Mouse (Mus musculus) NIH3T3 (cell line): ENCODE data around the gene Filip1.

Source experiments
- DNase-seq: peaks from one replicate; pipeline ENCODE4 v3.0.0-alpha.2; 2012; ENCODE audit warnings: low read depth

Filip1 gene

GRCm38 (mm10) chr9:79947973-79948372 lies 64.7 kb downstream of the Filip1 start:
- no peak for DNase-seq

- no peak for DNase-seq
Observed at GRCm38 (mm10) chr9:79947414-79947813, 65.2 kb downstream of the Filip1 start.

- DNase-seq = no peak
Observed at GRCm38 (mm10) chr9:79944872-79945271, 67.8 kb downstream of the Filip1 start.

- no peak for DNase-seq
Observed at GRCm38 (mm10) chr9:79943986-79944385, 68.7 kb downstream of the Filip1 start.

GRCm38 (mm10) chr9:79938416-79939206 lies 74.0 kb downstream of the Filip1 start:
- DNase-seq = no peak

- DNase-seq = no peak
Observed at GRCm38 (mm10) chr9:79937570-79937969, 75.1 kb downstream of the Filip1 start.

GRCm38 (mm10) chr9:79932578-79932977 lies 80.1 kb downstream of the Filip1 start:
- DNase-seq = no peak

- no peak for DNase-seq
Observed at GRCm38 (mm10) chr9:79928092-79928491, 84.6 kb downstream of the Filip1 start.

- no peak for DNase-seq
Observed at GRCm38 (mm10) chr9:79927156-79927870, 85.3 kb downstream of the Filip1 start.

GRCm38 (mm10) chr9:79926464-79927155 lies 86.0 kb downstream of the Filip1 start:
- peak; percentile 50 for DNase-seq

GRCm38 (mm10) chr9:79925950-79926349 lies 86.7 kb downstream of the Filip1 start:
- DNase-seq = no peak

- DNase-seq = no peak
Observed at GRCm38 (mm10) chr9:79923262-79923661, 89.4 kb downstream of the Filip1 start.

GRCm38 (mm10) chr9:79922493-79922760 lies 90.2 kb downstream of the Filip1 start:
- no peak for DNase-seq

- DNase-seq = no peak
Observed at GRCm38 (mm10) chr9:79921701-79922492, 90.8 kb downstream of the Filip1 start.

GRCm38 (mm10) chr9:79920540-79920933 lies 92.1 kb downstream of the Filip1 start:
- DNase-seq = no peak

GRCm38 (mm10) chr9:79919750-79920539 lies 92.7 kb downstream of the Filip1 start:
- no peak for DNase-seq

- no peak for DNase-seq
Observed at GRCm38 (mm10) chr9:79919303-79919721, 93.3 kb downstream of the Filip1 start.

- DNase-seq = no peak
Observed at GRCm38 (mm10) chr9:79918325-79919117, 94.1 kb downstream of the Filip1 start.

GRCm38 (mm10) chr9:79914276-79914675 lies 98.4 kb downstream of the Filip1 start:
- DNase-seq = no peak

GRCm38 (mm10) chr9:79912971-79913370 lies 99.7 kb downstream of the Filip1 start:
- DNase-seq = no peak

GRCm38 (mm10) chr9:79910166-79910565 lies 102.5 kb downstream of the Filip1 start:
- no peak for DNase-seq
